Mouse (Mus musculus): ENCODE measurements at regions not wholly inside any gene's neighbourhood (a gene's known extent, or its start where the extent isn't known, plus 50 kb on each side); places are given as distances from the start of the nearest gene placed in this dataset.
"Not testable (repeated sequence)": the region's sequence is repeated elsewhere in the genome, so short reads cannot be mapped to it uniquely, and the experiment has no call there.

DNA sequence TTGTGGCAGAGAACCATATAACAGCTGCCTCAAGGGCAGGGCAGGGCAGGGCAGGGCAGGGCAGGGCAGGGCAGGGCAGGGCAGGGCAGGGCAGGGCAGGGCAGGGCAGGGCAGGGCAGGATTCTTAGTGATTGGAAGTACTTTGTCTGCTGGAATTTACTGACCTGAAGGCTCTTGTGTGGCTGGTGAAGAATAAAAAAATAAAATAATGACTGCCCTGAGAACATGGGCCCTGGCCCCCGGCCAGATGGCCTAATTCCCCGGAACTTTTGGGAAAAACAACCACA, 169.3 kb downstream of the Qk start:
- not testable (repeated sequence) for TF ChIP-seq CTCF (IDR thresholded peaks at IDR 0.05 in 2 of 3, conservative IDR thresholded peaks at IDR 0.05 in 1 of 3; ENCODE audit: control insufficient read depth in 1 of 3, insufficient read depth in 1 of 3, low read depth in 2 of 3, low read length in 3 of 3, poor library complexity in 1 of 3, severe bottlenecking in 1 of 3); EP300 (IDR thresholded peaks at IDR 0.05; ENCODE audit: low read depth in 1 of 2, low read length in 2 of 2); TCF12 (IDR thresholded peaks at IDR 0.05; ENCODE audit: low read depth, low read length); MEF2A (IDR thresholded peaks at IDR 0.05; ENCODE audit: extremely low read depth, insufficient replicate concordance, low read depth, low read length, poor library complexity, severe bottlenecking); TAL1 (IDR thresholded peaks at IDR 0.05; ENCODE audit: low read length); USF2 (IDR thresholded peaks at IDR 0.05; ENCODE audit: borderline replicate concordance in 1 of 2, insufficient read depth in 1 of 2, low read depth in 1 of 2, low read length in 2 of 2); MAX (IDR thresholded peaks at IDR 0.05; ENCODE audit: low read length); POLR2A (IDR thresholded peaks at IDR 0.05; ENCODE audit: control insufficient read depth in 1 of 2, insufficient read depth in 1 of 2, low read depth in 1 of 2, low read length in 2 of 2, poor library complexity in 1 of 2); POLR2AphosphoS2 (IDR thresholded peaks at IDR 0.05; ENCODE audit: low read length); TBP (IDR thresholded peaks at IDR 0.05; ENCODE audit: low read depth, low read length); ZNF384 (IDR thresholded peaks at IDR 0.05; ENCODE audit: low read depth, low read length); MAFK (IDR thresholded peaks at IDR 0.05; ENCODE audit: borderline replicate concordance, low read depth, low read length); KAT2A (conservative IDR thresholded peaks at IDR 0.05; ENCODE audit: low read depth, low read length); HCFC1 (IDR thresholded peaks at IDR 0.05; ENCODE audit: low read depth, low read length)
